Mouse (Mus musculus): ENCODE data around the gene Hc.

The Hc gene

GRCm38 (mm10) chr2:34976945-34977658, 84.1 kb downstream of the Hc start:
- DNase-seq (ENCODE audit: low read depth), result peak; percentile 75

- peak; percentile 63 for DNase-seq (ENCODE audit: low read depth)
These were observed 84.8 kb downstream of the Hc start for GRCm38 (mm10) chr2:34976447-34976846.

GRCm38 (mm10) chr2:34973087-34973486, 88.2 kb downstream of the Hc start:
- peak; percentile 32 for DNase-seq (ENCODE audit: low read depth)

GRCm38 (mm10) chr2:34971080-34971888, 90.0 kb downstream of the Hc start:
- no peak for DNase-seq (ENCODE audit: low read depth)

GRCm38 (mm10) chr2:34970092-34970750, 91.0 kb downstream of the Hc start:
- peak; percentile 77 for DNase-seq (ENCODE audit: low read depth)

- no peak for DNase-seq (ENCODE audit: low read depth)
These were observed 92.1 kb downstream of the Hc start for GRCm38 (mm10) chr2:34969166-34969565.

- no peak for DNase-seq (ENCODE audit: low read depth)
These were observed 94.8 kb downstream of the Hc start for GRCm38 (mm10) chr2:34966243-34966934.

- DNase-seq (ENCODE audit: low read depth), result no peak
These were observed 95.4 kb downstream of the Hc start for GRCm38 (mm10) chr2:34965806-34966205.

- DNase-seq (ENCODE audit: low read depth), result peak; percentile 80
These were observed 95.9 kb downstream of the Hc start for GRCm38 (mm10) chr2:34965293-34965692.

- DNase-seq (ENCODE audit: low read depth), result no peak
These were observed 96.6 kb downstream of the Hc start for GRCm38 (mm10) chr2:34964651-34965050.

- DNase-seq (ENCODE audit: low read depth), result no peak
These were observed 97.0 kb downstream of the Hc start for GRCm38 (mm10) chr2:34964230-34964629.

GRCm38 (mm10) chr2:34963371-34963956, 97.8 kb downstream of the Hc start:
- DNase-seq (ENCODE audit: low read depth), result peak; percentile 96

GRCm38 (mm10) chr2:34962893-34963292, 98.3 kb downstream of the Hc start:
- peak; percentile 92 for DNase-seq (ENCODE audit: low read depth)

GRCm38 (mm10) chr2:34962211-34962610, 99.0 kb downstream of the Hc start:
- peak; percentile 69 for DNase-seq (ENCODE audit: low read depth)

GRCm38 (mm10) chr2:34961481-34962036, 99.7 kb downstream of the Hc start, which contains the start of gene Traf1:
Gene Traf1 (minus strand): TSS chr2:34961772.
- peak; percentile 85 for DNase-seq (ENCODE audit: low read depth)

GRCm38 (mm10) chr2:34960966-34961365, 100.3 kb downstream of the Hc start:
- peak; percentile 42 for DNase-seq (ENCODE audit: low read depth)

- peak; percentile 59 for DNase-seq (ENCODE audit: low read depth)
These were observed 100.8 kb downstream of the Hc start for GRCm38 (mm10) chr2:34960466-34960865.

GRCm38 (mm10) chr2:34958582-34958981, 102.7 kb downstream of the Hc start:
- peak; percentile 56 for DNase-seq (ENCODE audit: low read depth)

- DNase-seq (ENCODE audit: low read depth), result peak; percentile 63
These were observed 103.2 kb downstream of the Hc start for GRCm38 (mm10) chr2:34958036-34958435.

- DNase-seq (ENCODE audit: low read depth), result no peak
These were observed 103.8 kb downstream of the Hc start for GRCm38 (mm10) chr2:34957405-34957804.

- DNase-seq (ENCODE audit: low read depth), result no peak
These were observed 104.3 kb downstream of the Hc start for GRCm38 (mm10) chr2:34956941-34957340.
